Mouse (Mus musculus): ENCODE data around the gene Gm20683. TPM values are rescaled to one million over a fixed set of nuclear protein-coding genes. Genes with fewer than 3 reads are reported as not detected.

The Gm20683 gene
- polyA plus RNA-seq, 1 experiment, result 0.95 TPM

DNA sequence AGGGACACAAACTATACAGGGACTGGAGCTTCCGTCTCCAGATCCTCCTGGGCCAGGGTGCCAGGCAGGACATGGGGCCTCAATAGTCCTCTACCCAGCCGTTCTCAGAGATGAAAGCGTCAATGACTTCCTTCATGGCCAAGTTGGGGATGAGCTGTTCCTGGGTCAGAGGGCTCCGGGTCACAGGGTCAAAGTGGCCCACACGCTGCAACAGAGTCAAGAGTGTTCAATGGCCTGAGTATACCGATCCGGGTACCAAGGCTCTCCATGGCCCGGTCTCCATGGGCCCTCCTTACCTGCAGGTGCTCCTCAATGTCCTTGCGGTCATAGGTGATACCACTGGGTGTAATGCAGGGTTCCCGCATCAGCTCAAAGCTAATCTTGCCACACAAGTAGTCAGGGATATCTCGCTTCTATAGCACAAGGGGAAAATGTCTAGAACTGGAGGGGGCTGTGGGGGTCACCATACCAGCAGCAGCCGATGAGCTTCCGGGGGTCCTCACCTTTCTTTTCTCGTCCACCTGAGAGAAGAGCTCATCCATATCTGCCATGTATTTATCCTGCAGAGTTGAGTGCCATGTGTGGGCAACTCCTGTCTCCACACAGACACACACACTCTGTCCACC is 10.6 kb downstream of the Gm20683 start:
- Histone ChIP-seq H3K4me1 (ENCODE audit: control insufficient read depth, insufficient read depth, insufficient read length, low read length) (peaks cover 26% of the 10 kb centered on the region), H3K4me3 (ENCODE audit: insufficient read depth, low read depth, low read length) (no peak overlapping the region), H3K27ac (replicated peaks; ENCODE audit: low read depth, low read length) (no peak overlapping the region)

DNA sequence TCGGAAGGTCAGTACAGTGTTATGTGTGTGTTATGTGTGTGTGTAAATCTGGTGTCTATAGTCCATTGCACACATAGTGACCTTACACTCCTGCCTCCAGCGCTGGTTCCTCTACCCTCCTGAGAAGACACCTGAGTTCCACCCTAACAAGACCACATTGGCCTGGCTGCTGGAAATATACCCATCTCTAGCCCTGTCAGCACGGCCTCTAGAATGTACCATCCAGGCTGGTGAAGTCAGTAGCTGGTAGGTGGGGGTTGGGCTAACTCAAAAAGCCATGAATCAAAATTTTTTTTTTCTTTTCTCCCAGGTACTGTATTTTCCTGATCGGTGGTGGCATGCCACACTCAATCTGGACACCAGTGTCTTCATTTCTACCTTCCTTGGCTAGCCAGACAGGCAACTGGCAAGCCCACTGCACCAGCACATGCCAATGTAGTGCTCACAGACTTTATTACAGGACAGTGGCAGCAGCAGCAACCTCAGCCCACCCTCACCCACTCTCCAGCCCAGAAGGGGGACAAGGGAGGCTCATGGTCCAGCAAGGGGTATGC is 11.3 kb downstream of the Gm20683 start:
- peak overlapping the region; percentile 1; the same call in 1 of the 2 replicates for H3K4me3 ChIP-seq (ENCODE audit: insufficient read depth, low read depth, low read length)
- peaks cover 20% of the 10 kb centered on the region for H3K4me1 ChIP-seq (ENCODE audit: control insufficient read depth, insufficient read depth, insufficient read length, low read length)
- no peak overlapping the region for H3K27ac ChIP-seq (replicated peaks; ENCODE audit: low read depth, low read length)

DNA sequence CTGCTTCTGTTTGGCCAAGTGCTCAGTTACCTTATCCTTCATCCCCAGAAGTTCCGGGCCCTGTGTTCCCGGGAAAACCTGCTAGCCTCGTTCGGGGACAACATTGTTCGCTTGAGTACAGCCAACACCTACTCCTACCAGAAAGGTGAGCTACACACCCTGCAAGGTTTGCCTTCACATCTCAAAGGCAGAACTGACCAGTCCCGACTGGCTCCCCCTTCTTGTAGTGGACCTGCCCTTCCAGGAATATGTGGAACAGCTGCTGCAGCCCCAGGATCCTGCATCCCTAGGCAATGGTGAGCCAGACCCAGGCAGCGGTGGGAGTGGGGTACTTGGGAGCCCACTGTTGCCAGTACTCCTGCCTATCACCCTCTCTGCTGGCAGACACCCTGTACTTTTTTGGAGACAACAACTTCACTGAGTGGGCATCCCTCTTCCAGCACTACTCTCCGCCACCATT is 12.0 kb downstream of the Gm20683 start:
- H3K4me1 ChIP-seq (ENCODE audit: control insufficient read depth, insufficient read depth, insufficient read length, low read length), result peaks cover 18% of the 10 kb centered on the region
- H3K27ac ChIP-seq (replicated peaks; ENCODE audit: low read depth, low read length), result no peak overlapping the region
- H3K4me3 ChIP-seq (ENCODE audit: insufficient read depth, low read depth, low read length), result peak overlapping the region; percentile 78

DNA sequence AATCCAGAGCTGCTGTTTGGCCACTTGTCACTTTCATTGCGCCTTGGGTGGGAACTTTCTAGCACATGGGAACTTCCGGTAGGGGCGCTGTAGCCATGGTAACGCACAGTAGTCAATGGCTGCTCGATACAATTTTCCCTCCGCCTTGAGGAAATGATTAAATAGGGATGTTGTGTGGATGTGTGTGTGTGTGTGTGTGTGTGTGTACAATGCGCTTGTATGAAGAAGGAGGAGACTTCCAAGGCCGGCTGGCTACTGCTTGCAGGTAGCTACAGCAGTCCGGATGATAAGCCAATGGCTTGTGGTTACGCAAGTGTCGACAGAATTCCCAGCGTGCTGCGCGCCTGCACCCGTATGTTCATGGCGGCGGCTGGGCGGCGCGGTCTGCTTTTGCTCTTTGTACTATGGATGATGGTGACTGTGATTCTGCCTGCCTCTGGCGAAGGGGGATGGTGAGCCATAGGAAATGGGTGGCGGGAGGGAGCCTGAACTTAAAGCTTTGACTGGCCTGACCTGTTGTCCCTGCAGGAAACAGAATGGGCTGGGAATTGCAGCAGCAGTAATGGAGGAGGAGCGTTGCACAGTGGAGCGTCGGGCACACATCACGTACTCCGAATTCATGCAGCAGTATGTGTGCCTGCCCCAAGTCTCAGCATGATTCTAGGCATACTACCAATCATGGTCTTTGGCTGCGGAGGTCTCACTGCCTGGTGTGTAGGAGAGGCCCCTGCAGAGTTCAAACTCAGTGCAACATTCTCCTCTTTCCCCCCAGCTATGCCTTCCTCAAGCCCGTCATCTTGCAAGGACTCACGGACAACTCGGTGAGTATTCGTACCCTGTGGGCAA is 12.6 kb downstream of the Gm20683 start, which contains the start of gene Jmjd8:
TSS of gene Jmjd8 (plus strand) at position 156 of the 846 bp plus-strand sequence.
- H3K27ac ChIP-seq (replicated peaks; ENCODE audit: low read depth, low read length), result peak within 1 kb of the TSS; percentile 47
- H3K4me3 ChIP-seq (ENCODE audit: insufficient read depth, low read depth, low read length), result peak within 1 kb of the TSS; percentile 78
- peaks cover 24% of the 10 kb centered on the region for H3K4me1 ChIP-seq (ENCODE audit: control insufficient read depth, insufficient read depth, insufficient read length, low read length)

DNA sequence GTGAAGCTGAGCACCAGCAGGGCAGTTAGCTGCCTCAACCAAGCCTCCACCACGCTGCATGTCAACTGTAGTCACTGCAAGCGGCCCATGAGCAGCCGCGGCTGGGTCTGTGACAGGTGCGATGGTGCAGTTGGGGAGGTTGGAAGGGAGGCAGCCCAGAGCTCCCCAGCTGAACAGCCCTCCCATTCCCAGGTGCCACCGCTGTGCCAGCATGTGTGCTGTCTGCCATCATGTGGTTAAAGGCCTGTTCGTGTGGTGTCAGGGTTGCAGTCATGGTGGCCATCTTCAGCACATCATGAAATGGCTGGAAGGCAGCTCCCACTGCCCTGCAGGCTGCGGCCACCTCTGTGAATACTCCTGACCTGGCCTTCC is 13.4 kb downstream of the Gm20683 start:
- Histone ChIP-seq H3K4me1 (ENCODE audit: control insufficient read depth, insufficient read depth, insufficient read length, low read length) (peaks cover 25% of the 10 kb centered on the region), H3K27ac (replicated peaks; ENCODE audit: low read depth, low read length) (no peak overlapping the region), H3K4me3 (ENCODE audit: insufficient read depth, low read depth, low read length) (peak overlapping the region; percentile 78)

DNA sequence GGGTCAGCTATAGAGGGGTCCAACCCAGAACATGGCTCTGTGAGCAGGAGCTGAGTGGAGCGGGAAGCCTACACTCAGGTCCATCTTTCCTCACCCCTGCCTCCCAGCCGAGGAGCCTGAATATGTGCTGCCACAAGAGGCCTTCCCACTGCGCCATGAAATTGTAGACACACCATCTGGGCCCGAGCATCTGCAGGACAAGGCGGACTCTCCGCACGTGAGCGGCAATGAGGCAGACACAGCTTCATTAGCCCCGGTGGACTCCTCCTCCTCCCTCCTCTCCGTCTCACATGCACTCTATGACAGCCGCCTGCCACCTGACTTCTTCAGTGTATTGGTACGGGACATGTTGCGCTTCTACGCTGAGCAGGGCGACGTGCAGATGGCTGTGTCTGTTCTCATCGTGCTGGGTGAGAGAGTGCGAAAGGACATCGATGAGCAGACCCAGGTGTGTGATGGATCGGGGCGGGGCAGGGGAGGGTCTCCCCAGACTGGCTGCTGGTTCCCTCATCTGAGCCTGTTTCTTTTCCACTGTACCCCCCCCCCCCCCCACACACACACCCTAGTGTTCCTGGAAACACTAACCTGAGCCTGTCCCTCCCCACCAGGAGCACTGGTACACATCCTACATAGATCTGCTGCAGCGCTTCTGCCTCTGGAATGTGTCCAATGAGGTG is 13.9 kb downstream of the Gm20683 start:
- peaks cover 25% of the 10 kb centered on the region for H3K4me1 ChIP-seq (ENCODE audit: control insufficient read depth, insufficient read depth, insufficient read length, low read length)
- no peak overlapping the region for H3K27ac ChIP-seq (replicated peaks; ENCODE audit: low read depth, low read length)
- no peak overlapping the region for H3K4me3 ChIP-seq (ENCODE audit: insufficient read depth, low read depth, low read length)

DNA sequence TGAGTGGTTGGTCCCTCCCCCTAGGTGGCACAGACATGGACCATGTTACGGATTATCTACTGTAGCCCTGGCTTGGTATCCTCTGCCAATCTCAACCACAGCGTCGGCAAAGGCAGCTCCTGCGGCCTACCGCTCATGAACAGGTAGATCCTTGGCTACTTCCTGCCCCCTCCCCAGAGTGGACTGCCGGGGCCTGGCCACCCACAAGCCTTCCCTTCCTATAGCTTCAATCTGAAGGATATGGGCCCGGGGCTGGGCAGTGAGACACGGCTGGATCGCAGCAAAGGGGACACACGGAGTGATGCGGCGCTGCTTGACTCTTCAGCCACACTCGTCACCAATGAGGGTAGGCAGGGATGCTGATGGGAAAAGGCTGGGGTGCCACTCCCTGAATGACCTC is 14.6 kb downstream of the Gm20683 start:
- Histone ChIP-seq H3K4me1 (ENCODE audit: control insufficient read depth, insufficient read depth, insufficient read length, low read length) (peaks cover 24% of the 10 kb centered on the region), H3K27ac (replicated peaks; ENCODE audit: low read depth, low read length) (no peak overlapping the region), H3K4me3 (ENCODE audit: insufficient read depth, low read depth, low read length) (no peak overlapping the region)

DNA sequence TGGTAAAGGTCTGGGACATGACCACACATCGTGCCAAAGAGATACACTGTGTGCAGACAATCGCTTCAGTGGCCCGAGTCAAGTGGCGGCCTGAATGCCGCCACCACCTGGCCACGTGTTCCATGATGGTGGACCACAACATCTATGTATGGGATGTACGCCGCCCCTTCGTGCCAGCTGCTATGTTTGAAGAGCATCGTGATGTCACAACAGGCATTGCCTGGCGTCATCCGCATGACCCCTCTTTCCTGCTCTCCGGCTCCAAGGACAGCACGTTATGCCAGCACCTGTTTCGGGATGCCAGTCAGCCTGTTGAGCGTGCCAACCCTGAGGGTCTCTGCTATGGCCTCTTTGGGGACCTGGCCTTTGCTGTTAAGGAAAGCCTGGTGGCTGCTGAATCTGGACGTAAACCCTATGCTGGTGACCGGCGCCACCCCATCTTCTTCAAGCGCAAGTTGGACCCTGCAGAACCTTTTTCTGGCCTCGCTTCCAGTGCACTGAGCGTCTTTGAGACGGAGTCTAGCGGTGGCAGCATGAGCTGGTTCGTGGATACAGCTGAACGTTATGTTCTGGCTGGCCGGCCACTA is 15.5 kb downstream of the Gm20683 start:
- peaks cover 17% of the 10 kb centered on the region for H3K4me1 ChIP-seq (ENCODE audit: control insufficient read depth, insufficient read depth, insufficient read length, low read length)
- no peak overlapping the region for H3K27ac ChIP-seq (replicated peaks; ENCODE audit: low read depth, low read length)
- H3K4me3 ChIP-seq (ENCODE audit: insufficient read depth, low read depth, low read length), result no peak overlapping the region

DNA sequence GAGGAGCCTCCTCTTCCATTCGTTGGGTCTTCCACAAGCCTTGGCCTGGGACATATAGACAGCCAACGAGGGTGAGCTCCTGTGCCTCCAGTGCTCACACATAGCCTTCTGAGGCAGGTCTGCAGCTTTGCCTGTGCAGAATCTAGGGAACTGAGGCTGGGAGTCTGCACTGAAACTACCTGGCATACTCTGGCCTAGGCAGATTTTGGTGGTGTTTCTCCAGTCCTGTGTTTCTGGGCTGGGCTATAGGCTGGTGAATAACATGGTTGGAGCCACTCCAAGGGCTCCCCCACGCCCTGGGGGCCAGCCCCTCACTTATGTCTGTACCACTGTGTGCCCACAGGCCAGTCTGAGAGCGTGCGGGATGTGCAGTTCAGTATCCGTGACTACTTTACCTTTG is 16.3 kb downstream of the Gm20683 start:
- Histone ChIP-seq H3K4me3 (ENCODE audit: insufficient read depth, low read depth, low read length) (no peak overlapping the region), H3K27ac (replicated peaks; ENCODE audit: low read depth, low read length) (no peak overlapping the region), H3K4me1 (ENCODE audit: control insufficient read depth, insufficient read depth, insufficient read length, low read length) (peaks cover 17% of the 10 kb centered on the region)

DNA sequence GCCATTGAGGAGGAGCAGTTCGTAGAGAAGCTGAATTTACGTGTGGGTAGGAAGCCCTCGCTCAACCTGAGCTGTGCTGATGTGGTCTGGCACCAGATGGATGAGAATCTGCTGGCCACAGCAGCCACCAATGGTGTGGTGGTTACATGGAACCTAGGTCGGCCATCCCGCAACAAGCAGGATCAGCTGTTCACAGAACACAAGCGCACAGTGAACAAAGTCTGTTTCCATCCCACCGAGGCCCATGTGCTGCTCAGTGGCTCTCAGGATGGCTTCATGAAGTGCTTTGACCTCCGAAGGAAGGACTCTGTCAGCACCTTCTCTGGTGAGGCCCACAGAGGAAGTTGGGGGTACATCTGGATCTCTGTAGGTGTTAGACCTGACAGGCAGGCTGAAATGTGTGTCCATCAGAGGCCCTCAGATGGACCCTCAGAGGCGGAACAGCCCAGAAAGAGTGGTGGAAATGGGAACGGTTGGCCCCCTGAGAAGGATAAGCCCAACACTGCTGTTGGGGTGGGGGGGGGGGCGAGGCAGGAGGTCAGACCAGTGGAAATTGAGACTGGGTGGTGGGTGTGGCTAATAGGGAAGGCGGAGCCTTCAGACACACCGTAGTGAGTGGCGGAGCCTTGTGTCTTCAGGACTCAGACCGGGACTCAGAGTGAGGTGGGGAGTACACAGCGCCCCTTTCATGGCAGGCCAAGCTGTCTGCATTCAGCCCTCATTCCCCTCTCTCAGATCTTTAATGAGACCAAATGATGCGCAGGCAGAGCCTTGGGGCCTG is 17.0 kb downstream of the Gm20683 start:
- H3K27ac ChIP-seq (replicated peaks; ENCODE audit: low read depth, low read length), result no peak overlapping the region
- H3K4me3 ChIP-seq (ENCODE audit: insufficient read depth, low read depth, low read length), result peak overlapping the region; percentile 81
- peaks cover 15% of the 10 kb centered on the region for H3K4me1 ChIP-seq (ENCODE audit: control insufficient read depth, insufficient read depth, insufficient read length, low read length)

DNA sequence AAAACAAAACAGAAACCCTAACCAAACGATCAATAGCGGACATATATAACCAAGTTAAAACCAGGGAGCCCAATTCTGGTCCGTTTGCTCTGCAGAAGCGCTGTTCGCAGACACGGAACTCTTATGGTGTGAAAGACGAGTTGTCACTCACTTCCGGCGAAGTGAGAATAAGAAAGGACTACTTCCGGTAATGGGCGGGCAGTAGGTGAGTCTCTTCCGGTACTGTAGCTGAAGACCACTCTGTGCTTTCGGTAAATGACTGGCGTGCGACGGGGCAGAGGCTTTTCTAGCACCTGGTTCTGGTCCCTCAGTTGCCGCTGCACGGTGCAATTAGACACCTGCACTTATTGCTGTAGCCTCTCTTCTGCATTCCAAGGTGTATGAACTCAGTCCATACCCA is 18.1 kb downstream of the Gm20683 start, which contains the start of gene Wdr24:
TSS of gene Wdr24 (plus strand) at position 176 of the 400 bp plus-strand sequence.
- H3K4me1 ChIP-seq (ENCODE audit: control insufficient read depth, insufficient read depth, insufficient read length, low read length), result peaks cover 12% of the 10 kb centered on the region
- peak within 1 kb of the TSS; percentile 81 for H3K4me3 ChIP-seq (ENCODE audit: insufficient read depth, low read depth, low read length)
- peak within 1 kb of the TSS; percentile 48; the same call in 1 of the 2 replicates for H3K27ac ChIP-seq (replicated peaks; ENCODE audit: low read depth, low read length)

DNA sequence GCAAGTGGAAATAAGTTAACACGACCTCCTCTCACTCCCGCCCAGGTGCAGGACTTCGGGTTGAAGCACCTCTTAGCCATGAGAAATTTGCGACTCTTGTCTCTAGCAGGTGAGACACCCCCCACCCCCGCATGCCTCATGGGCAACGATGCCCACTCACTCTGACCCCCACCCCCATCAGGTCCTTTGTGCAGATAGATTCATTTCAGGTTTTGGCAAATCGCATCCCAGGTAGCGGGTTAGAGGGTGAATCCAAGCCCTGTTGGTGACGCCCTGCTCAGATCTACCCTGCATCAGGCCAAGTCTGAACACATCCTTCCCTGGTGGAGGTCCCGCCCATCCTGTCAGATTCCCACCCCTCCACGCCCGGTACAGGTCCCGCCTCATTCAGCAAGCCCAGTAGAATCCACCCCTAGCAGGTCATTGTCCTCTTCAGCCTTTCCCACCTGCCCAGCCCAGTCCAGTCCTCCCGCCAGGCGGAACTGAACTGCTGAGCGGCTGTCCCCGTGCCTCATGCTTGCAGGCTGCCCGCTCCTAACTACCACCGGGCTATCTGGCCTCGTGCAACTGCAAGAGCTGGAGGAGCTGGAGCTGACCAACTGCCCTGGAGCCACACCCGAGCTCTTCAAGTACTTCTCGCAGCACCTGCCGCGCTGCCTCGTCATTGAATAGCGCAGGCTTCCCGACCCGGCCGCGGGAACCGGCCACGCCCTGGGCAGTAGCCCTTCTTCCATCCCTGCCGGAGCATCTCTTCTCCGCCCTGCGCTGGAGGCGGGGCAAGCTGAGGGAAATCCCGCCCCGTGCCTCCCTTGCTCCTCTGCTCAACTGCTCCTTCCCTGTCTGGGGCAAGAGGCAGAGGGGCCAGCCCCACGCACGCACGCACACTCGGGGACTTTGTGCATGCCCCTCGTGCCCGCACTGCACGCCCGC is 22.4 kb downstream of the Gm20683 start:
- no peak overlapping the region for H3K4me3 ChIP-seq (ENCODE audit: insufficient read depth, low read depth, low read length)
- H3K27ac ChIP-seq (replicated peaks; ENCODE audit: low read depth, low read length), result no peak overlapping the region

DNA sequence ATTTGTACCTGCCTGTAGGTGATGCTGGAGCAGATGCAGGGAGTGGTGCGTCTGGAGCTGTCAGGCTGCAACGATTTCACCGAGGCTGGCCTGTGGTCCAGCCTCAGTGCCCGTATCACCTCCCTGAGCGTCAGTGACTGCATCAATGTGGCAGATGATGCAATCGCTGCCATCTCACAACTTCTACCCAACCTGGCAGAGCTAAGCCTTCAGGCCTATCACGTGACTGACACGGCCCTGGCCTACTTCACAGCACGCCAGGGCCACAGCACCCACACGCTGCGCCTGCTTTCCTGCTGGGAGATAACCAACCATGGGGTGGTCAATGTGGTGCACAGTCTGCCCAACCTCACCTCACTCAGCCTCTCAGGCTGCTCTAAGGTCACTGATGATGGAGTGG is 23.9 kb downstream of the Gm20683 start:
- H3K4me1 ChIP-seq (ENCODE audit: control insufficient read depth, insufficient read depth, insufficient read length, low read length), result no peaks in the 10 kb centered on the region

More for the DNA sequence above, 22.4 kb downstream of the Gm20683 start:
- peaks cover 4% of the 10 kb centered on the region for H3K4me1 ChIP-seq (ENCODE audit: control insufficient read depth, insufficient read depth, insufficient read length, low read length)

More for the DNA sequence above, 23.9 kb downstream of the Gm20683 start:
- H3K4me3 ChIP-seq (ENCODE audit: insufficient read depth, low read depth, low read length), result no peak overlapping the region
- no peak overlapping the region for H3K27ac ChIP-seq (replicated peaks; ENCODE audit: low read depth, low read length)

All from brown adipose tissue, adult 24 weeks (tissue).